Mouse (Mus musculus) kidney, postnatal 36 days (tissue): ENCODE measurements around the gene Abcd3.
A peak's percentile ranks its signal among the peaks of the same experiment; 100 is the strongest.
"Not testable (repeated sequence)": the region's sequence is repeated elsewhere in the genome, so short reads cannot be mapped to it uniquely, and the experiment has no call there.

ENCODE experiments used
- DNase-seq, 2 experiments: peaks; one replicate each; pipeline ENCODE4 v3.0.0; 2021 to 2022; ENCODE audit warnings: mixed read lengths in 2 of 2

Gene Abcd3

DNA sequence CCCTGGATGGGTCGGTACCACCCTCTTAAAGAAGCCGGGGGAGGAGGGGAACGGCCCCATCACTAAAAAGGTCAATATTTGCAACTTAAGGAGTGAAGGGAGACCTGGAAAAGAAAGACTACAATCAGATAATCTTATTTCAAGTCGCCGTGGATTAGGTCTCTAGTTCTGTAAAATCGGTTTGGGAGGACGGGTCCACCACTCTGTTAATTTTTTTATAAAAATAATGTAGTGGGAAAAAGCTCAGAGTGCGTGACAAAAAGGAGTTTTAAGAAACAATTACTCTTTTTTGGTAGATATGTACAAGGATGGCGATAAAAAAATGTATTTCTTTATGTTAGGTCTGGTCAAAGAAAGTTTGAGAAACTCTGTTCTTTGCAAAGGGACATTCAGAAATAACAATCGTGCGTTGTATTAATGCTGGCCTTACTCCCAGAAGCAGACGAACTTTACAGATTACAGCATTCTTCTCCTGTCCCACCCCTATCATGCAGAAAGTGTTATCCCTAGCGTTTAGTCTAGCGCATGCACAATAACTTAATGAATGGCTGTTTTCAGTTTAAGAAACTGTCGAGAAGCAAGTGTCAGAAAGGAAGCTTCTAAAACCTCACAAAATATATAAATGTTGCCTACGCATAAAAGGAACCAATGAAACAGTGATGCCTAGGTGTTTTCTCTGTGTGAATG lies 590 bp upstream of the Abcd3 start:
- DNase-seq = no peak

DNA sequence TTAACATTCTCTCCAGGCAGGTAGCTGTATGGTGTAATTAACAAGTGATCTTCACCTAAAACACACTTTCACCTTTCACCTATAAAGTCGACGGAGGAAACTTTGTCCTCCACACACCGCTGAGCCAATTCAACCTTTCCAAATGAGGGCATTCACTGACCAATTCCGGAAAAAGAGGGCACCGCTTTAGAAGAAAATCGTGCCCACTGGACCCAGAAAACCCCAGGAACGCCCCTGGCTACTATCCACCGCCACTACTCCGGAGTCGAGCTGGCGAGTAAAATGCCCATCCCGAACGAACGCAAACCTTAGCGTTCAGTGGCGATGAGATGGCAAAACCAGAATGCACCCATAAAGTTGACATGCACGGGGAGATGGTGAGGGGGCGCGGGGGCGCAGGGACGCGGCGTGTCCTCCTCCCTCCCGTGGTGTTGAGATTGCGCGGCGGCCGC lies 663 bp downstream of the Abcd3 start:
- DNase-seq = peak; percentile 82 to 88

DNA sequence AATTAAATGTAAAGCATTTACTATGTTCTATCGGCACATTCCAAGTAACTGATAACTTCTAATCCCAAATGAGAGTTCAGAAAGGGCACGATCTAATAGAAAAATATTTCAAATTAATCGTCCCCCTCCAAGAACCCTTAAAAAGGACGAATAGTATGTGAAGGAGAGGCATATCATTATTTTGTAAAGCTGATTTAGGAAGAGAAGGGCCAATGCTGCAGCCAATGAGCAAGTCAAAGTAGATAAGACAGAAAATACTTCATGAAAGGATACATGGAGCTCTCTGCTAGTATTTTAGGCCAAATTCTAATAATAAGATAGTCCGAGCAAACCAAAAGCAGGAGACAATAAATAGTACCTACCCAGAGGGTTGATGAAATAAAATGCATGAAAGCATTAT lies 1.3 kb downstream of the Abcd3 start:
- DNase-seq = no peak

DNA sequence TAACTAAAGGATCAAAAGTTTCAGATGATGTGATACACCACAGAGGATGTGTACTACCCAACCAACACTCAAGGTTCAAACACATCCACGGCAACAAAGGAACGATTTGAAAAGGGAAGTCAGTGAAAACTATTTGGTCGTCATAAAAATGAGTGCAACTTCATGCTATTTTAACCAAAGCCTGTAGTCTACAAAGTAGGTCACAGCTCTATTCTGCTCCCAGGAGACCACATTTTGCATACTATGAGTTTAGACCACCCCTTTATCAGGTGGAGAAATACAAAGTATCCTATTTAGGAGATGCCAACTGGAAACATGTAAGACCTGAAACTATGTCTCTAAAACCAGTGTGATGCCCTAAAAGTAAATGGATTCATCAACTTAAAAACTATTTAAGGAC lies 6.9 kb downstream of the Abcd3 start:
- no peak for DNase-seq

DNA sequence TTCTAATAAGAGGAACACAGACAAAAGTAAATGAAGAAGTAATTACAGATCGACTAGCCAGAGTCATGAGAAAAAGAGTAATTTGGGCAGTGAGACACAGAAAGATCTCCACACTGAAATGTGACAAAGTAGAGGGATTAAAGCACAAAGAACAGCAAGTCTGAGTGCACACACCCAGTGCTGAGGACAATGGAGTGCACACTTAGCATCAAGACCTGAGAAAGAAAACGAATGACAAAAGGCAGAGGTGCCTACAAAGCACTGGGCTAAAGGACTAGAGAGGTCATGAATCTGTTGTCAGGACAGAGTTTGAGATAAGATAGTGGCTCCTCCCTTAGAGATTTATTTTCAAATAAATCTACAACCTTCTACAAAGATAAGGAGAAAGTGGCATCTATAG lies 20.9 kb downstream of the Abcd3 start:
- DNase-seq = no peak

DNA sequence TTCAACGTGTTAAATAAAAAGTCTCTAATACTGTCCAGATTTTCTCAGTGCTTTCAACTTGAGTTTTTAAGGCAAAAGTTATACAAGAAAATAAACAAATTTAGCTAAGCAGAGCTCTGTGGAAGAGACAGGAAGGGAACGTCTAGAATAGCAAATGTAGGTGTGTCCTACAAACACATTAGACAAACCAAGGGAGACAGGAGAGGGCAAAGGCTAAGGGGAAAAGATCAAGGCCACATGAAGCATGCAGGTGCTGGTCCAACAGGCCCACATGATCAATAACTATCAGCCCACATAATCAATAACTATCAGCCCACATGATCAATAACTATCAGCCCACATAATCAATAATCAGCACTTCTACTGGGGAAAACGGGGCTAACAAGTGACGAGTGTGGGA lies 22.9 kb downstream of the Abcd3 start:
- no peak for DNase-seq

DNA sequence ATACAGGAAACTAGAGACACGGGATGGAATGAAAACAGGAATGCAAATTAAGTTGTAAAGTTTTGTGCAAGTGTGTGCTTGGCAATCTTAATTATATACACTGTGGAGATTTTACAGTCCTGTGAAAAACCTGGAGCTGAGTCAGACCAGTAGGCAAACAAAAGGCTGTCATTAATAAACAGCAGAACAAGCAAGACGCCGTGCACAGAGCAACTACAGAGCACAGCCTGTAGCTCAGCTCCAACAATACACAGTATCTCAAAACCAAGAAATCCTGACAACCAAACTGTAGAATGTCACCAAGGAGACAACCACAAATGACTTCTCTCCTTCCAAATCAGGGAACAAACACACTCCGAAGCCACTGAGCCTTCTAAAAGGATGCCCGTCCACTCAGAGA lies 24.7 kb downstream of the Abcd3 start:
- no peak for DNase-seq

DNA sequence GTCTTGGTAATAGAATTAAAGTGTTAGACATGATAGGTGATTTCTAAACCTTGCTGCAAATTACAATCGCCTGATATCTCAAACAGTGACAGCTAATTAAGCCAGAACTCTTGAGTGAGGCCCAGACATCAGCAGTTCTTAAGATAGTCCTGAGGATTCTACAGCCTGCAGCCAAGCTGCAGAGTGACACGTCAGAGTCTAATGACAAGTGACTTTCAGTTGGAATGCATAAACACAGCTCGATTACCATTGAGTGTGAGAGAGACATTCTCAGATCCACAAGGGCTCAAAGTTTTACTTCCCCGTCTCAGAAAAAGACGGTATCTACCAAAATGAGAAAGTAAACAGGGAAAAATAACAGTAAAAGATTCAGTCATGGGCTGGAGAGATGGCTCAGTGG lies 25.3 kb downstream of the Abcd3 start:
- no peak for DNase-seq

DNA sequence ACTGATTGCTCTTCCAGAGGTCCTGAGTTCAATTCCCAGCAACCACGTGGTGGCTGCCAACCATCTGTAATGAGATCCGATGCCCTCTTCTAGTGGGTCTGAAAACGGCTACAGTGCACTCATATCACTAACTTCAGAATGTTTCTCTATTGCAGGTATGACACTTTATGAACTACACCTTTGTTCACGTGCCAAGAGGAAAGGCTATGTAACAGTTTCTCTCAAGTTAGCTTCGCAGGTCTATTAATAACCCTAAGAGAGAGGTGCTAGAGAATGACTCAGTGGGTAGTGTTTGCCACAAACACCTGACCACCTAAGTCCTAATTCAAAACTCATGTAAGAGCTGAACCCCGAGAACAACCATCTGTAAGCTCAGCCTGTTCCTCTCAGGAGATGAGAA lies 32.1 kb downstream of the Abcd3 start:
- no peak for DNase-seq

DNA sequence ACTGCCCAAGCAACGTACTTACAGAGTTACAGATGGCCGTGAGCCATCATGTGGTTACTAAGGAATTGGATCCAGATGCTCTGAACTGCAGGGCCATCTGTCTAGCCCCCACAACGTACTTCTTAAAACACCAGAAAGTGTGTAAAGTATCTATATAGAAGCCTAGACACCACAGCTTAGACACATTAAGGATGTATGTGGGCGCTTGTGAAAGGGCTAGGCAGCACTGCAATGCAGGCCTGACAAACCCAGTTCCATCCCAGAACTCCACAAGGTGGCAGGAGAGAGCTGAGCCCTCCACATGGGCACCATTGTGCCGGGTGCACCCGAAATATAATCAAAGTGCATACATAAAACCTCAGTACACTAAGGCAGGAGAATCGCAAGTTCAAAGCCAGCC lies 37.2 kb downstream of the Abcd3 start:
- peak; percentile 47 to 79 for DNase-seq

DNA sequence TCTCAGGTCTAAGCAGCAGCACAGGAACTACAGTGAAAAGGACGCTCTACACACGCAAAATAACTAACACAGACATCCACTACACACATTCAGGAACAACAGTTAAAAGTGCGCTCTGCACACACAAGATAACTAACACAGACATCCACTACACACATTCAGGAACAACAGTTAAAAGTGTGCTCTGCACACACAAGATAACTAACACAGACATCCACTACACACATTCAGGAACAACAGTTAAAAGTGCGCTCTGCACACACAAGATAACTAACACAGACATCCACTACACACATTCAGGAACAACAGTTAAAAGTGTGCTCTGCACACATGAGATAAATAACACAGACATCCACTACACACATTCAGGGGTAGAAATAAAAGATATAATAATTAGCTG lies 41.8 kb downstream of the Abcd3 start:
- not testable (repeated sequence) for DNase-seq

DNA sequence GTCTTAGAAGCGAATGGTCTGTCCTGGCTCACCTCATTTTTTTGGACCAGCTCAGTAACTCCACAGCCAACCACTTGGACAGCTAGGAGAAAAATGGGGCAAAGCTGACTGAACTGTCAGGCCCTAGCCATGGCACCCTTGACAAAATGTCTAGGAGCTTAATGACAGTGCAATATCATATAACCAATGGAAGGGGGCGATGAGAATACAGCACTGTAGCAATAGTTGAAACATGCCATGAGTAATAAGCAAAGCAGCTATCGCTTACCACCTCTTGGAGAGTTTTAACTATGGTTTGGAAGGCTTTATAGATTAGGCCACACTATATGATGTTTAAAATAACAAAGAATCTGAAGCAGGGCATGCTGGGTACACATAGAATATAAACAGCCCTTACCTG lies 46.3 kb downstream of the Abcd3 start:
- no peak for DNase-seq

DNA sequence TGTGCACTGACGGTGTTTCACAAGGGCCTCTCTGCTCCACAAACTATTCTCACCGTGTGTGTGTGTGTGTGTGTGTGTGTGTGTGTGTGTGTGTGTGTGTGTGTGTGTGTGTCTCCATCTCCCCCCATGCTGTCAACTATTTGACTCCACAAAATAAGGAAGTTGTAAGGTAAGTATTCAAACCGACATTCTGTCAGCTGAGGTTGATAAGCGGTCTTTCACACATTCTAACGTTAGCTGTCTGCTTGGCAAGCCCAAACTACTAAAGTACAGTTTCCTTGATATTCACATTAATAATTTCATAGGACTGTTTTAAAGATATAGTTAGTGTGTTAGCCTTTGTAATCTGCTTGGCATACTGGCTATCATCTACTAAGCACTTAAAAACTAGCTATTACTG lies 48.3 kb downstream of the Abcd3 start:
- DNase-seq = no peak

DNA sequence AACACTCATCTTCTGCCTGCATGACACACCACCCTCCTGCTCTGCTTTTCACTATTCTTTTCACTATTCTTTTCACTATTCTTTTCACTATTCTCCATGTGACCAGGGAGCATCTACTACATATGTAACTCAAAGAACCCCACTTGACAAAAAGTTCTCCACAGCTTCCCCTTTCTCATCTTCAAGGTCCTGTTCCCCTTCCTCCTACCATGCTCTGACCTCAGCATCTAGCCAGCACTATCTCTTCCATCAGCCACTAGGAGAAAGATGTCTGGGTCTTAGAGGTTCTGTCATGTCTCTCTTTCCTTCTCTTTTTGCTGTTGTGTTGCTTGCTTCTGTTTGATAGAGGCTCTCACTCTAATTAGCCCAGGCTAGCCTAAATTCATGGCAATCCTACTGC lies 49.1 kb downstream of the Abcd3 start:
- DNase-seq = no peak

DNA sequence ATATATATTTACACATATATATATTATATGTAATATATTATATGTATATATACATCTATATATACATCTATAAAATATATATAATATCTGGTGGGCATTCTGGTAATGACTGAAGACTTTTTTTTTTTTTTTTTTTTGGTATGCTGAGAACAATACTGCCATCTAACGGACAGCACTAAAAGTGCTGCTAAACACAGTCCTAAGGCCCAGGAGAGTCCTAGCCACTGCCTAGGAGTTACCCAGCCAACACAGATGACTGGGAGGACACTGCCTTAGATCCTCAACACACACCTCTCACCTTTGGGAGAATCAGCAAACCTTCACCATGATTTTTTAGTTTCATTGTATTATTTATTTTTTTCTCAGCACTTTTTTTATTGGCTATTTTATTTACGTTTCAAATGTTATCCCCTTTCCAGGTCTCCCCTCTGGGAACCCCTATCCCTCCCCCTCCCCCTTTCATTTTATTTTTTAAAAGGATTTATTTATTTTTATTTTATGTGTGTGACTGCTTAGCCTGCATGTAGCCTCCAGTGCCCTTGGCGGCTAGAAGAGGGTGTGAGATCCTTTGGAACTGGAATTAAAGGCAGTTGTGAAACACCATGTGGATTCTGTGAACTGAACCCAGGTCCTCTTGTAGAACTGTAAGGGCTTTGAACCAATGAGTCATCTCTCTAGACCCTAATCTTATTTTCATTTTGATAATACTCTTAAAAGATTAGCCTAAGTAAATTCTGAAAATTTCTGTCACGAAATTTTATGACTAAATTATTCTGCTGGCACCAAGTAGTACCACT lies 52.8 kb downstream of the Abcd3 start:
- DNase-seq = peak; percentile 30 to 45

DNA sequence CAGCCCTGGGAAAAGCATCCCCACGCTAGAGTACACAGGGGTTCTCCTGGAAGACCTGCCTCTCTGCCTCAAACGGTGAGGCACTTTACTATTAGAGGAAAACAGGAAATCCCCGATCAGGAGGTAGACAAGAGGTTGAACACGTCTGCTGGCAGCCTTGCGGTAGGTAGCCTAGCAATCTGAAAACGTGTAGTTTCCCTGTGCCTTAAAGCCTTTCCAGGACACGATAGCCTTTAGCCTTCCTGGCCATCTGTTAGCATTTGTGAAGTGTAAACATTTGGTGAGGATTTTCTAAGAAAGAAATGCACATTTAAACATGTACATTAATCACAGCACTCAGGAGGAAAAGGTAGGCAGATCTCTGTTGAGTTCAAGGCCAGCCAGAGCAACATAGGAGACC lies 56.7 kb downstream of the Abcd3 start:
- no peak for DNase-seq

DNA sequence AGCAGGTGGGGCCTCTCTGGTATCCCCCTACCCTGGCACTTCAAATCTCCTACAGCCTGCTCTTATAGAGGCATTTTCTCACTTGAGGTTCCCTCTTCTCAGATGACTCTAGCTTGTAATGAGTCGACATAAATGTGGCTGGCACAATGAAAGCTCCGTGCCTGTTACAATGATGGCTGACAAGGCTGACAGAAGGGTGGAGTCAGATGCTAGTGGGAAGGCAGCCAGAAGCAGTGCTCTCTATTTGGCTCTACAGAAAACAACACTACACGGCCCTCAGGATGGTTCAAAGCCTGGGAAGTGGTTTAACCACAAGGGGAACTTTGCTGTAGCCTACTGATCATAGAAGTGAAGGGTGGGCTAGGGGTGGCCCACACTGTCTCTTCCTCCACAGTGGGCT lies 60.0 kb downstream of the Abcd3 start:
- DNase-seq = no peak

DNA sequence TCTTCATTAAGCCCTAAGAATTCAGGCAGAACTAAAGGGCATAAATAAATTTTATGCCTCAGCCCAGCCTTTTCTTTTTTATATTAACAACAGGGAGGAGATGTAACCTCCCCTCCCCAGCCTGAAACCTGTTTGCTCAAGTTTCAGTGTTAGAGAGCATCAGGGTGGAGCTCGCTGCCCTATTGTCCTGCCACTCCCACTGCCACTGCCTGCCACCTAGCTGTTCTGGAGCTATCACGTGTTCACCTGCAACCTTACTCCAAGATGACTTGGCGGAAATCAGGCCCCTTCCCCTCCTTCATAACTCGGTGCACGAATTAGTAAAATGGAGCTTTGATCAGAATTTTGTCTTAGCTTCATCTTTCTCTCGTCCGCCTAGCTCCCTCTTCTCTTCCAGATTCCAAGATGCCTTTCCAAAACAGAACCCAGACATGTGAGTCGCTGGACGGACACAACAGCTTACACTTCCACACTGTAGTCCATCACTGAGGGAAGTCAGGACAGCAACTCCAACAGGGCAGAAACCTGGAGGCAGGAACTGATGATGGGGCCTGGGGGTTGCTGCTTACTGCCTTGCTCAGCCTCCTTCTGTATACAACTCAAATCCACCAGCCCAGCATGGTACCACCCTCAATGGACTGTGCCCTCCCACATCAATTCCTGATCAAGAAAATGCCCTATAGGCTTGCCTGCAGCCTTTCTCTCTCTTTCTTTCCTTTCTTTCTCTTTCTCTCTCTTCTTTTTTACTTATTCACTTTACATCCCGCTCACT lies 60.6 kb downstream of the Abcd3 start:
- peak in 1 of 2 experiments; percentile 13 for DNase-seq

DNA sequence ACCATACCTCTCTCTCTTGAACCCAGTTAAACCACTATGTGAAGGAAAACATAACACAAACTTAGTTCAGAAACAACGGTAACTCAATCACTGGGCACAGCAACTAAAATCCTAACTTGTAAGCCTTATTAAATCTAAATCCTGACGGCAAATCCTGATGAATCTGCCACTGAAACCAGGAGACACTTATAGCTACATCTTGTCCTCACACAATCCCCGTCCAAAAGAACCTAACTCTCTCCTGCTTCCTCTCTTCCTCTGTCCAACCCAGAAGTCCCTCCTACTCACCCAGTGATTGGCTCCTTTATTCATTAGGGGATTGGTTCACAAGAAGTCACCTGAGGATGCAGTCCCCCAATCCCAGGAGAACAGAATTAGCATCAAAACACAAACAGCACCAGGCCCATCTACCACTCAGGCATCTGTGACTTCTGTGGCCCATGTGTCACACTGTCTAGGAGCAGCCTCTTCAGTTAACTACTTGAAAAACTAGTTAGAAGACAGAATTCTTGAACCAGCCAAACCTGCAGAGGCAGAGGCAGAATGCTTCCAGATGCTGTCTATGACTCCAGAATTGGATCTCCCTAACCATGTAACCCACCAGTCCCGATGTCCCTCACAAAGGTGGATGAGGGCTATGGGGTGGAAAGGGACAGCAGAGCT lies 73.8 kb downstream of the Abcd3 start:
- DNase-seq = not testable (repeated sequence)

DNA sequence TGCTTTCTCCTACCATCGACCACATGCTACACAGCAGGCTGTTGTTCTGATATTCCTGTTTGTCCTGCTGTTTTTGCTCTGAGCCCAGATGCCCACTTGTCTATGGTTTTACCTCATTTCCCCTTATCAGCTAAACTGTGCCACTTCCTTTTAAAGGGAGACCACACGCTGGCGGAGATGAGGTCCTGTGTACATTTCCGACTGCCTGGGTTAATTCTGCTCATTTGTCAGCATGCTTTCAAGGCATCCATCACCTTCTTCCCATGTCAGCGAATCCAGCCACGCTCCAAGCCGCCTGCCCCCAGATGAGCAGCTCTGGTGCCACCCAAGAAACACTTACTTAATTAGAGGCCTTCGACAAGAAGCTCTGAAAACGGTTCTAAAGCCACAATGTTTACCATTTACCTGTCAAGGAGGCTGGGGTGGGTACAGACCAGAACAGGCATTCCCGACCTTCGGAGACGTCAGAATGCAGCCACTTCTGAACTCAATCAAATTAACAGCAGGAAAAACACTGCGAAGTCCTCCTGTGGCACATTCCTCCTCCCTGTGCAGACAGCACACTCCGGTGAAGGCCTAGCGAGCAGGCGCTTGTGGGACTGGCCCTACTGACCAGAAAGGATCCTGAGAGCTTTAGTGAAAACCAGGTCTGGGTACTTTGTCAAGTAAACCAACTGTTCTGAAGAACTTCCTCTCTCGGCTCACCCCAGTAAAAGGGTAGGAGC lies 75.5 kb downstream of the Abcd3 start:
- no peak for DNase-seq

DNA sequence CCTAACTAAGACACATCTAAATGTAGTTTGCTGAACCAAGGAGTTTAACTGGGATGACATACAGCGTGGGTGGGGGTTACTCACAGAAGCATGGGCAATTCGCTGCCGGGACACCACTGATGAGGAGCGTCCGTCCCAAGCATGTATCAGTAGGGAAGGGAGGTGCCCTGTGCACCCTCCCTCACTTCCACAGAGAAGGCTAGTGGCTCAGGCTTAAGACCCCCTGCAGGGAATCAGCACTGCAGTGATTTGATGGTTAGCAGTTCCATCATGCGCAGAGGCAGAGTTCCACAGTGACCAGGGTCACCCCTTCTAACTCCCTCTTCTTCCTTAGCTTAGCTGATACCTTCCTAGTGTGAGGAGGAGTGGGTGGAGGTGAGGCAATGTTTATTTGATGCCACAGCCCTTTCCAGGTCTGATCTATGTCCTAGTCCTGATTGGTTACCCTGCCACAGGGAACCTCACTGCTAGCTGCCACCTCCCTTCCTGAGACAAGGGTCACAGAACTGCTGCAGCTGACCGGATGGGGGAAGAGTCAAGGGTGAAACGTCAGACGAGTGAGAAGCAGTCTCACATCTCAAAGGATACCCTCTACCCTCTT lies 76.3 kb downstream of the Abcd3 start:
- DNase-seq = no peak

DNA sequence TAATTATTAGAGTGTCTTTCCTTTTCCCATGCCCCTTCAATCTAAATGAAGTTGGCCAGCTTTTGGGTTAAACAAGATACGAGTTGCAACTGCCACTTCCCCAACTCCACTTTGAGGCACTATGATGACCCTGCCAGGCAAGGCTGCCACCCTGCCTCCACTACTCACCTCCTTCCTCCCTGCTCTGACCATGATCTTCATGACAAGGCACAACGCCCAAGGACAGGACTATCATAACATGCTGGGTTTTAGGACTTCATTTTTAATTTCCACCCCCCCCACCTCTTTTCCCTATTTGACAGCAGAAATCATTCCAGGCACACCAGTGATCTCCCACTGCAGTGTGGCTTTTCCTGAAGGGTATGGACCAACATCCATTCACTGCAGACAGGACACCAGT lies 77.2 kb downstream of the Abcd3 start:
- DNase-seq = no peak
